Mouse (Mus musculus) lung, embryonic 15.5 days (tissue): ENCODE measurements around the gene Lrrc4c. TPM values are rescaled to one million over a fixed set of nuclear protein-coding genes. Genes with fewer than 3 reads are reported as not detected.

Experiments used
- ATAC-seq: fragments of 200-750 bp; cut with Nextera tagmentation; 2 replicates; pipeline ENCODE4 v1.8.0; 2017; ENCODE audit warnings: moderate number of reproducible peaks, borderline replicate concordance; ENCODE audit not compliant: low FRiP score, low TSS enrichment; ENCODE audit errors: extremely low read depth
- H3K27ac ChIP-seq: fragments of 300-500 bp; sonication (generic); 2 replicates; pipeline ENCODE4 v1.5.1; 2015; ENCODE audit warnings: moderate library complexity, mild to moderate bottlenecking, inconsistent platforms
- H3K27me3 ChIP-seq: fragments of 300-500 bp; sonication (generic); 2 replicates; pipeline ENCODE4 v1.6.1; 2015; ENCODE audit warnings: inconsistent platforms
- H3K36me3 ChIP-seq: fragments of 300-500 bp; sonication (generic); 2 replicates; pipeline ENCODE4 v1.6.1; 2015; ENCODE audit warnings: inconsistent platforms
- H3K4me1 ChIP-seq: fragments of 300-500 bp; sonication (generic); 2 replicates; pipeline ENCODE4 v1.6.1; 2015; ENCODE audit warnings: inconsistent platforms
- H3K4me2 ChIP-seq: fragments of 300-500 bp; sonication (generic); 2 replicates; pipeline ENCODE4 v1.6.1; 2015; ENCODE audit warnings: inconsistent platforms, mild to moderate bottlenecking, moderate library complexity
- H3K4me3 ChIP-seq: fragments of 300-500 bp; sonication (generic); 2 replicates; pipeline ENCODE4 v1.5.1; 2015; ENCODE audit warnings: mild to moderate bottlenecking, inconsistent platforms
- H3K9ac ChIP-seq: fragments of 300-500 bp; sonication (generic); 2 replicates; pipeline ENCODE4 v1.6.1; 2015; ENCODE audit warnings: inconsistent platforms
- H3K9me3 ChIP-seq: fragments of 300-500 bp; sonication (generic); 2 replicates; pipeline ENCODE4 v1.6.1; 2016; ENCODE audit warnings: inconsistent platforms
- WGBS: fragments of 180-500 bp; shearing (Covaris S2); methylation state at CpG from one replicate; pipeline ENCODE4 v1.1.7; 2015; 5-methylcytosine and 5-hydroxymethylcytosine counted together
- polyA plus RNA-seq: library from polyadenylated mRNA; unstranded; fragments of >200 nt; fragmentation: Nextera tagmentation; extraction: Ambion mirVana; gene quantifications from 2 replicates; pipeline ENCODE4 v1.2.1, GENCODE M21; 2015

The Lrrc4c gene
- polyA plus RNA-seq, 1 experiment from 2014 or later, result 0.72 TPM

DNA sequence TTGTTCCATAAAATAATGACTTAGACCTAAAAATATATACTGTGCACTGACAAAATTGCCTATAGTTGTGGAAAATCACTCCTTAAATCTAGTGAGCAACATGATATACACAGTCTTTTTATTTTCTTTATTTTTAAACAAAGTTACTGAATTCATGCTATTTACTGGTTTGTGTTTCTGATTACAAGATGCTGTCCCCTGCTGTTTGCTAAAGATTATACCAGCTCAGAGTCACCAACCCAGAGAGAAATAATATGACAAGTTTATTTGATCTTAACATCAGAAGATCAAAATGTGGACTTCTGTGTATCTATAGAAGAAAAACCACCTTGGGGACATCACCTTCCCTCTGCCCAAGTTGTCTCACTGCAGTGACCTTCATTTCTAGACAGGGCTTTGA lies 1145.6 kb downstream of the Lrrc4c start:
- Histone ChIP-seq H3K4me3 (no peak overlapping the region), H3K4me1 (peaks cover 3% of the 10 kb centered on the region), H3K9me3 (no peaks in the 10 kb centered on the region), H3K36me3 (no peaks in the 10 kb centered on the region), H3K27ac (no peak overlapping the region), H3K9ac (no peak overlapping the region), H3K27me3 (peaks cover 7% of the 10 kb centered on the region), H3K4me2 (no peak overlapping the region)
- no peak for ATAC-seq

DNA sequence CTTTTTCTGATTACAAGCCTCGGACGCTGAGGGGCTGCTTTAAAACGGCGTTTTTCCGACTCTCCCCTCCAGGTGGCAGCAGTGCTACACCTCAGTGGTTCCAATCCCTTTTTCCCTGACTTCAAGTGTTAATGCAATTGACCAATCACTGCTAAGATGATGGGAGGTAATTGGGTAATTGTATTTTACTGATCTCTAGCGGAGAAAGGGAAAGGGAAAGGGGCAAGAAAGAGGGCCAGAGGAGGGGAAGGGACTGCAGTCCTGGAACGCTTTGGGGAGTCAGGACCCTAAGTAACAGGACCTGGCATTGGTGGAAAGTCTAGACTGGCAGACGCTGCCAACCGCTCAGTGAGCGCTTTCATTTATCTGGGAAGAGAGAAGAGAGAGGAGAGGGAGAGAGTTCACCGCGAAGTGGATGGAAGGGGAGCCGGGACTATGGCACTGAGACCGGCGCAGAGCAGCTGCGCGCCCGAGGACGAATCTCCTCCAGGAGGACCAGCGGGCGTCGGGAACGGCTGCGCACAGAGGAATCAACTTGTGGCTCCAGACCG lies 1148.3 kb downstream of the Lrrc4c start:
- peak overlapping the region; percentile 87 for H3K4me2 ChIP-seq
- H3K36me3 ChIP-seq, result no peaks in the 10 kb centered on the region
- H3K9me3 ChIP-seq, result no peaks in the 10 kb centered on the region
- peak overlapping the region; percentile 8; the same call in 1 of the 2 replicates for H3K9ac ChIP-seq
- WGBS, result under 1% methylated on average over 25 of the region's 25 CpGs
- peaks cover 3% of the 10 kb centered on the region for H3K4me1 ChIP-seq
- peak overlapping the region; percentile 18; the same call in 1 of the 2 replicates for H3K27ac ChIP-seq
- peaks cover 12% of the 10 kb centered on the region for H3K27me3 ChIP-seq
- peak overlapping the region; percentile 50 for H3K4me3 ChIP-seq
- peak; percentile 93 for ATAC-seq

DNA sequence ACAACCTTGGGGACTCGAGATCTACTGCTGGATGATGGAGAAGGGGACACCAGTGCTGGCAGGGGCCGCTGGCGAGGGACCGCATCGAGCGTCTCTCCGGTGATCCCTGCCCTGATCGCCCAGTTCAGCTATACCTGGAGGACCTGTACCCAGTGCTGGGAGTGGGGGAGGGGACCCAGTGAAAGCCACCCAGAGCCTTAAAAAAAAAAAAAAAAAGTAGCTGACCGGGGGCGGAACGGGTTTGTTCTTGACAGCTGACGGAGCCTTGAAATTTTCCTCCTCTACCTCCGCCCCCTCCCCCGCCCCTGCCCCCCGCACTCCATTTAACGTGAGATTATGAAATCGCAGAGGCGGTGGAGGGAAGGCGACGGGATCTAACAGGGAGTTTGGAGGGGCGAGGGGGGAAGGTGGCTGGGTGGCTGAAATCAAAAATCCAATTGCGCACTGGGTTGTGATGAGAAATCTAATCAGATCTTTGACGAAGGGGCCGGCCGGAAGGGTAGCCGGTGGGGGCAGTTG lies 1149.1 kb downstream of the Lrrc4c start:
- H3K27ac ChIP-seq, result no peak overlapping the region
- no peaks in the 10 kb centered on the region for H3K36me3 ChIP-seq
- peaks cover 3% of the 10 kb centered on the region for H3K4me1 ChIP-seq
- H3K9ac ChIP-seq, result no peak overlapping the region
- WGBS, result under 1% methylated on average over 25 of the region's 26 CpGs
- peak overlapping the region; percentile 87 for H3K4me2 ChIP-seq
- peak overlapping the region; percentile 50 for H3K4me3 ChIP-seq
- ATAC-seq, result peak; percentile 64
- peaks cover 12% of the 10 kb centered on the region for H3K27me3 ChIP-seq
- H3K9me3 ChIP-seq, result no peaks in the 10 kb centered on the region

DNA sequence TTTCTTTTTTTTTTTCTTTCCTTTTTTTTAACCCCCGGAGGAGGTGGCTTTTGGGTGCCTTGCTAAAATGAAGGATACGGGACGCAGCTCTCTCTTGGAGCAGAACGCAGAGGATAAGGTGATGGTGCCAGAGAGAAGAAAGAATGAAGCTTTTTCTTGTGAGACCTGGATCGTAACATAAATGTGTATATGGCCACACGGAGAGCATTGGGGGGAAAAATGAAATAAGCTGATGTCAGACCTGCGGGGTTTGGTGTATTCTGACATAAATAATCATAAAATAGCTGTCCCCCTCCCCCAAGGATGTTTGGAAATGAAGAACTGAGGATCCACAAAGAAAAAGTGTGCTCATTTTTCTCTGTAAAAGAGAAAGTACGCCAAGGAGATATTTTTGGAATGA lies 1149.7 kb downstream of the Lrrc4c start:
- Histone ChIP-seq H3K36me3 (no peaks in the 10 kb centered on the region), H3K9me3 (no peaks in the 10 kb centered on the region), H3K27ac (no peak overlapping the region), H3K27me3 (peaks cover 12% of the 10 kb centered on the region), H3K9ac (no peak overlapping the region), H3K4me1 (peaks cover 3% of the 10 kb centered on the region), H3K4me2 (peak overlapping the region; percentile 87), H3K4me3 (peak overlapping the region; percentile 50)
- WGBS, result 8% methylated on average over 8 of the region's 8 CpGs
- ATAC-seq, result no peak

DNA sequence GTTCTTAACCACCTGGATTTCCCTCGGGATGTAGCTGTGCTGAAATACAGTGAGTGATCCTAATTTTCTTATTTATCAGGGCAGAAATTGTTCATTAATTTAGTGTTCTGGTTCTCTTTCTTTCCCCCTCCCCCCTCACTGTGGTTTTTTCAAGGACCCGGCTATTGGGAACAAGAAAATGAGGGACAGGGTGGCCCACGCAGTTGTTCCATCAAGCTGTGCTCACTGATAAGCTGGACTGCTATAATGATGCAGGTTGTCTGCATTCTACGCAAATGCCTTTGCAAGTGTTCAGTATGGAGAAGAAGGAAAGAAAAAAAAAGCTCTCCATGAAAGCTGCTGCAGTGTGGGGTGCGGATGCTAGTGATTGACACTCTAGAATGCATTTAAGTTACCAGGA lies 1150.4 kb downstream of the Lrrc4c start:
- no peaks in the 10 kb centered on the region for H3K9me3 ChIP-seq
- peaks cover 3% of the 10 kb centered on the region for H3K4me1 ChIP-seq
- H3K9ac ChIP-seq, result no peak overlapping the region
- H3K4me2 ChIP-seq, result 0 out of 2 replicates have a peak overlapping the region, but pooled peaks have one; percentile 87
- no peak for ATAC-seq
- H3K4me3 ChIP-seq, result no peak overlapping the region
- no peaks in the 10 kb centered on the region for H3K36me3 ChIP-seq
- H3K27me3 ChIP-seq, result peaks cover 12% of the 10 kb centered on the region
- H3K27ac ChIP-seq, result no peak overlapping the region
- 42% methylated on average over 5 of the region's 5 CpGs for WGBS

DNA sequence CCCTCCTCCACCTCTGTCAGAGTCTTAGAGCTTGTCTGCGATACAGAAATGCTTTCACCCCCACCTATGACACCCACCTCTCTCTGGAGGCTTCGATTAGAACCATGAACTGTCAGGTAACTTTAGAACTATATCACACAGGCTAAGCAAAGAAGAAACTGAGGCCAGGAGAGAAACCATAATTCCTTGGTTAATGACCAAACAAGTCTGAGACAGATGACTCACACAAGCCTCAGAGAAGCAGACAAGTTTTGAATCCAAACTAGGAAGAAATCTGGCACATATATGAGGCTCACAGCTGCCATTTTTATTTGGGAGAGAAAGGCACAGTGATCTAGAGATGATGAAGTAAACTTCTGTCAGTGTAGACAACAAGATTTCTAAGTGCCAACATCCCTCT lies 1151.4 kb downstream of the Lrrc4c start:
- H3K4me2 ChIP-seq, result no peak overlapping the region
- peaks cover 3% of the 10 kb centered on the region for H3K4me1 ChIP-seq
- H3K9me3 ChIP-seq, result no peaks in the 10 kb centered on the region
- H3K27ac ChIP-seq, result no peak overlapping the region
- no peak for ATAC-seq
- no peak overlapping the region for H3K4me3 ChIP-seq
- no peak overlapping the region for H3K9ac ChIP-seq
- no peaks in the 10 kb centered on the region for H3K36me3 ChIP-seq
- WGBS, result 46% methylated on average over 2 of the region's 2 CpGs
- peaks cover 12% of the 10 kb centered on the region for H3K27me3 ChIP-seq

DNA sequence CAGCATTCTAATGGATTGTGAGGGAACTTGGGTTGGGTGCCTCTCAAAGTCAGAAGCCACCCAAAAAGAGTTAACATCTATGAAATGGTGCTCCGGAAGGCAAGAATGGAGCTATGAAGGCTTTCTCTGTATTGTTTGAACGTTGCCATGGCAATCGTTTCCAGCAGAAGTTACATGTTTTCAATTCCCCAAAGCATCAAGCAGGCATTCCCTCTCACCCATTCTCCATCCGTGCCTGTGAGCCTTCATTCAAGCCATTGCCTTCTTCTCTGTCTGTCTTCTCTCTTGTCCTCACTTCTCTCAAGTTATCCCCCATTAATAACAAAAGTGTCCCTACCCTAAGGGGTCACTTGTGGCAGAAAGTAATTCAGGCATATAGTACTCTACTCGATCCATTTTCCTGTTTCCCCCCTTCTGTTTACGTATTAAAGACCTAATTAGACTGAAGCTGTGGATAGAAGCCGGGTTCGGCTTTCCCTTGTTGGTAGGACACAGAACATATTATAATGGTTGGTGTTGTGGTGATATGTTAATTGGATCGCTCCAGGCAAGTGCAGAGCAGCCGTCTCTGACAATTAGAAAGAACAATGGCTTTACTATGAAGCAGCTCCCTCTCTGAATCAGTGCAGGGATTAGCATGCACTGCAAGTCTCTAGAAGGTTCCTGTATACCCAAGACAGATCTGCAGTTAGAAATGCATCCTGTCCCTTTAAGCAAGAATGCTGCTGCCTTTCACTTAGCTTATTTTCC lies 1160.4 kb downstream of the Lrrc4c start:
- H3K36me3 ChIP-seq, result no peaks in the 10 kb centered on the region
- H3K27me3 ChIP-seq, result no peaks in the 10 kb centered on the region
- no peaks in the 10 kb centered on the region for H3K4me1 ChIP-seq
- H3K4me3 ChIP-seq, result no peak overlapping the region
- no peak overlapping the region for H3K4me2 ChIP-seq
- no peak for ATAC-seq
- no peaks in the 10 kb centered on the region for H3K9me3 ChIP-seq
- no peak overlapping the region for H3K9ac ChIP-seq
- no peak overlapping the region for H3K27ac ChIP-seq
- 78% methylated on average over 10 of the region's 10 CpGs for WGBS

DNA sequence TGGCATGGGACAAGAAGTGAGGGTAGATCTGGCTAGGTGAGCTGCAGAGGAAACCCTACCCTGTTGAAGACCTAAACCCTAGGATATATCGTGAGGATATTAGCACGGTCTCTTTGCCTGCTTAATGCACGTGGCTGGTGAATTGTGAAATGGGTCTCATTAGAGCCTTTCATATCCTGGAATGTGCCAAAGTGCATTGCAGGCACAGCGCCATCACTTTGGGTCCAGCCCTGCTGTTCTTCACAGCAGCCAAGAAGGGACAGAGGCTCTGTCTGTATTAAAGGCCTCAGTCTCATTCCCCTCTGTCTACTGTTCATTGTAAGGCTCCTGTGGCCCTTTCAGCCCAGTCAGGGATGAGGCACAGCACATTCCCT lies 1160.9 kb downstream of the Lrrc4c start:
- Histone ChIP-seq H3K9ac (no peak overlapping the region), H3K4me2 (no peak overlapping the region), H3K27ac (no peak overlapping the region), H3K4me3 (no peak overlapping the region), H3K36me3 (no peaks in the 10 kb centered on the region), H3K9me3 (no peaks in the 10 kb centered on the region), H3K4me1 (no peaks in the 10 kb centered on the region), H3K27me3 (no peaks in the 10 kb centered on the region)
- WGBS, result 76% methylated on average over 4 of the region's 4 CpGs
- no peak for ATAC-seq

DNA sequence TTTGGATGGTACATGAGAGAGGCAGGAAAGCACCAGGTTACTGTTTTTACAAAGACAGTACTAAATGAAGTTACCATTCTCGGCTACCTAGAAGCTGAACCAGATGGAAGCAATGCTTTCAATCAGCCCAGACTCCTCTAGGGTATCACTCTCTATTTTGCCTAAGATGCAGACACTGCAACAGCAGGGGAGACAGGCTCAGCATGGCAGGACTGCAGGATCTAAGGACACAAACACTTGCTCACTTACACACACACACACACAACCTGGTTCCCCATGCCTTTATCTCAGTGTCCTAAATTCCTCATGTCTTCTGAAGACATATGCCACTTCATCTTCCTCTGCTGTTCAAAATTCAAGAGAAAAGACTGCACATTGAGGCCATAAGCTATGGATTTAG lies 1167.0 kb downstream of the Lrrc4c start:
- H3K4me1 ChIP-seq, result no peaks in the 10 kb centered on the region
- no peak overlapping the region for H3K4me3 ChIP-seq
- ATAC-seq, result no peak
- no peak overlapping the region for H3K9ac ChIP-seq
- H3K27me3 ChIP-seq, result no peaks in the 10 kb centered on the region
- H3K27ac ChIP-seq, result no peak overlapping the region
- 67% methylated on average over 1 of the region's 1 CpGs for WGBS
- H3K9me3 ChIP-seq, result no peaks in the 10 kb centered on the region
- H3K36me3 ChIP-seq, result no peaks in the 10 kb centered on the region
- H3K4me2 ChIP-seq, result no peak overlapping the region

DNA sequence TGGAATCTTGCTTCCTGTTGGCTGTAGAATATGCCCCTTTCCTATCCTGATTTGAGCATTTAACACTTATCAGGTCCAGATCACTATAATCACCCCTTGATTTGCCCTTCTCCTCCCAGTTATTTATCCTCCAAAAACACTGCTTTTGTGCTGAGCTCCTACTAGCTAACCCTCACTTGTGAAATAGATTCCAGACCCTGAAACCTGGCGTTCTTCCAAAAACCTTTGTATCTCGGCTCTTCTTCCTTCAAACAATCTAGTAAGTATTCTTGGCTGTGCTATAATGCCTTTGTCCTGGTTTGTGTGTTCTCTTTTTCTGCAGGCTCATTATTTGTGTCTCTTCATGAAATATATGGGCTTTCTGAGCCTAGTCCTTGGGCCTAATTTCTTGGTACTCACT lies 1167.6 kb downstream of the Lrrc4c start:
- H3K4me1 ChIP-seq, result no peaks in the 10 kb centered on the region
- H3K36me3 ChIP-seq, result no peaks in the 10 kb centered on the region
- no peak for ATAC-seq
- WGBS, result 43% methylated on average over 2 of the region's 2 CpGs
- H3K9ac ChIP-seq, result no peak overlapping the region
- no peaks in the 10 kb centered on the region for H3K9me3 ChIP-seq
- H3K4me2 ChIP-seq, result no peak overlapping the region
- H3K27me3 ChIP-seq, result no peaks in the 10 kb centered on the region
- no peak overlapping the region for H3K4me3 ChIP-seq
- no peak overlapping the region for H3K27ac ChIP-seq

DNA sequence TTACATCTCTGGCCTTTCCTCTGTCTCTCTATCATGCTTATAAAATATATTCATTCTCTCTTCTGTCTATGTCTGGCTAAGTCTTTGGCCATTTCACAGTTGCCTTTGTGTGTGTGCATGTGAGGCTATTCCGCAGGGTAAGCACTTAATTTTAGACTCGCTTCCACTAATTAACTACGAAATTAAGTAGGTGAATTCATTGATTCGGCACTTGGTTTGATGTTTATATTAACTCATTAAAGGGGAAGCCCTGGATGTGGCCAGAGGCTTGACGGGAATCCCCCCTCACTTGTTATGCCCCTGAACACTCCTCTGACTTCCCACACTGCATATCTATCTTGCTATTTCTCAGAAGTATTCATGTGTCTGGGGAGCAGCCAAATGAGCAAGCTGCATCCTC lies 1169.6 kb downstream of the Lrrc4c start:
- no peaks in the 10 kb centered on the region for H3K36me3 ChIP-seq
- H3K9ac ChIP-seq, result no peak overlapping the region
- H3K27me3 ChIP-seq, result no peaks in the 10 kb centered on the region
- no peak overlapping the region for H3K4me2 ChIP-seq
- H3K4me1 ChIP-seq, result no peaks in the 10 kb centered on the region
- no peak for ATAC-seq
- no peak overlapping the region for H3K4me3 ChIP-seq
- 69% methylated on average over 5 of the region's 5 CpGs for WGBS
- H3K27ac ChIP-seq, result no peak overlapping the region
- H3K9me3 ChIP-seq, result no peaks in the 10 kb centered on the region

DNA sequence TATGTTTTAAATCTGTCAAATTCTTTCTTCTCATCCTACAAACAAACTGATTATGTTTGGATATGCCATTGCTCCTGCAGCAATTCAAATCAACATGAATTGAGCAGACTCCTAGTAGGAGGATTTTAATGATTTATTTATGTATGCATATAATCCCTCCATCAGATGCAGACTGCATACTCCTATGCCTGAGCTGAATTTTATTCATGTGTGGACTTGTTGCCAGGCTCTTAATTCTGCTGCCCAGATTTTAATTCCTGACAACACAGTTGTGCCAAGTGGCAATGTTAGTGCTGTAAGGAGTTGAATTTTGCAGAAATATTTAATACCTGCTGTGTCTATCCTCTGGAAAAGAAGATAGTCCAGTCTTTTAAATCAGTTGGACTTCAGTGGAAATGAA lies 1179.1 kb downstream of the Lrrc4c start:
- Histone ChIP-seq H3K27ac (no peak overlapping the region), H3K9ac (no peak overlapping the region), H3K36me3 (no peaks in the 10 kb centered on the region), H3K4me3 (no peak overlapping the region), H3K27me3 (no peaks in the 10 kb centered on the region), H3K4me1 (no peaks in the 10 kb centered on the region), H3K9me3 (no peaks in the 10 kb centered on the region), H3K4me2 (no peak overlapping the region)
- ATAC-seq, result no peak
